Mouse (Mus musculus) adrenal gland, postnatal 14 days (tissue): ENCODE results near the gene Gm3002. TPM values are rescaled to one million over a fixed set of nuclear protein-coding genes. Genes with fewer than 3 reads are reported as not detected.
"Not testable (repeated sequence)": the region's sequence is repeated elsewhere in the genome, so short reads cannot be mapped to it uniquely, and the experiment has no call there.

Experiments
- DNase-seq: peaks from one replicate; pipeline ENCODE4 v3.0.0; 2021; ENCODE audit warnings: mixed read lengths
- long read RNA-seq, 2 experiments: library from polyadenylated mRNA; stranded (forward); transcript quantifications; one replicate each; pipeline ENCODE4 v2.0.0; 2021
- total RNA-seq: library from RNA; stranded (reverse); gene quantifications from 2 replicates; pipeline ENCODE4 v1.2.3, GENCODE M21; 2021

The Gm3002 gene
- 0.22 TPM in 1 of 2 replicates, not detected in the other for total RNA-seq
- long read RNA-seq, experiment 1, partial matches to known transcripts = 0 of 1 reads
- long read RNA-seq, experiment 1, other reads (novel, unspliced or antisense) = 1 of 1 reads
- long read RNA-seq, experiment 2 = 0 reads

DNA sequence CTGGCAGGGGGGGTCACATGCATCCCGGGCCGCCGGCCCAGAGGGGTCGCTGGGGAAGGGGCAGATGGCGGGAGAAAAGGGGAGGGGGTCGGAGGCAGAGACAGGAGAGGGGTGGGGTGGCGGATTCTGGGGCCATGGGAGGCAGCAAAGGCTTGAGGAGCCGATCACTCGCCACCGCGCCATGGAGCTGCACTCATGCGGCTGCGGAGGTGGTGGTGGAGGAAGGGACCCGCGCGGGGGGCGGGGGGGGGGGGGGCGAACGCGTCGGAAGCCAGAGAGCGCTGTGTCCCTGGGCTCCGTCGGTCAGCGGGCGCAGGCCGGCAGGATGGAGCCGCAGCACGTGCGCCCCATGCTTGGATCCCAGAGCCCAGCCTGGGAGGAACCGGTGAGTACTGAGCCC lies at the start of gene Gm3002:
Gene Gm3002, plus strand, starts transcription at position 301 of the 400 bp plus-strand sequence.
- DNase-seq = not testable (repeated sequence)

- not testable (repeated sequence) for DNase-seq
These were observed 36.1 kb downstream of the Gm3002 start, which contains the start of gene Gm3033 for GRCm38 (mm10) chr14:3845945-3846344. Gm3033 (plus strand) TSS chr14:3846245.

GRCm38 (mm10) chr14:3883872-3884271 lies 74.0 kb downstream of the Gm3002 start, which contains the start of gene Gm2916:
Gm2916 (plus strand) TSS chr14:3884172.
- not testable (repeated sequence) for DNase-seq

- DNase-seq = not testable (repeated sequence)
These were observed 121.6 kb downstream of the Gm3002 start, which contains the start of gene Gm3029 for GRCm38 (mm10) chr14:3931456-3931855. Gm3029 (plus strand) TSS chr14:3931756.

DNA sequence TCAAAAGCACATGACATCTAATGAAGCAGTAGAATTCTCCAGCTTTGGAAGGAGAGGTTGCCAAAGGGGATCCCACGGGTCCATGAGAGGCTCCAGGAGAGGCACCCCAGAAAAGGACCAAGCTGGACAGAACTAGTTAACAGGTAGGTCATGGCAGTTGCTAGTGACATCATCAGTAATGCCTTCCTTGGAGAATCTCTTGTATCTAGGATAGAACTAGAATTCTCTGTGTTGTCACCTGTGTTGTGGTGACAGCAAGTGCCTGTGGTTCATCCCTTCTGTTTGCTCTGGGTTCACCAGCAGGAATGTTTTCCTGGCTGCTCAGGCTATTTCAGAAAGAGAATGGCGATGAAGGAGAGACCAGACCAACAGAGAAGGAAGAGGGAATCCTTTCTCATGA lies 153.4 kb downstream of the Gm3002 start, which contains the start of gene Gm3095:
Gene Gm3095, plus strand, starts transcription at position 301 of the 400 bp plus-strand sequence.
- DNase-seq = not testable (repeated sequence)

- not testable (repeated sequence) for DNase-seq
These were observed 188.2 kb downstream of the Gm3002 start, which contains the start of gene Gm3099 for GRCm38 (mm10) chr14:3998094-3998493. Gm3099 (plus strand) TSS chr14:3998394.

Other genes with a start within 250 kb of the Gm3002 start
- gene Gm3012, start 175.6 kb upstream of the Gm3002 start, total RNA-seq = not detected in 2 replicates
- 0.44 and 0.53 TPM in 2 replicates for gene Gm3020, start 158.0 kb upstream of the Gm3002 start, total RNA-seq
- gene Gm3043, start 121.3 kb upstream of the Gm3002 start, total RNA-seq = not detected in 2 replicates
- not detected in 2 replicates for gene Gm3033, start 36.2 kb downstream of the Gm3002 start, total RNA-seq
- not detected in 2 replicates for gene Gm2916, start 74.1 kb downstream of the Gm3002 start, total RNA-seq
- not detected in 2 replicates for gene Gm3029, start 121.7 kb downstream of the Gm3002 start, total RNA-seq
- gene Gm3095, start 153.5 kb downstream of the Gm3002 start, total RNA-seq = not detected in 2 replicates
- gene Gm3099, start 188.3 kb downstream of the Gm3002 start, total RNA-seq = not detected in 2 replicates
- 0.45 and 1.7 TPM in 2 replicates for gene Gm5796, start 213.9 kb downstream of the Gm3002 start, total RNA-seq